Comparison of ENCODE assay signal across 10 mouse cellular contexts in genomic region chr11:18753856-18754255, GRCm38 (mm10).
DNase-seq lines count a peak whose midpoint lies in the region; ATAC-seq and TF ChIP-seq lines count a peak whose summit lies in the region.
"Had no signal": no experiment of that assay in that cellular context is flagged by ENCODE, and none has a peak within 500 bp of the region (broad histone marks: within the 10 kb centered on the region; RNA-seq: fewer than 3 reads in every experiment).

No protein-coding gene starts in this region.

- TF ChIP-seq EP300 in MEL (IDR thresholded peaks at IDR 0.05; ENCODE audit: low read depth in 1 of 2, low read length in 2 of 2) = peak in 1 of 2 experiments; percentile 26; a peak in 1 of 4 replicates
- peak; percentile 74 for TF ChIP-seq EP300 in liver, embryonic 14.5 days (IDR thresholded peaks at IDR 0.05; ENCODE audit: low read depth)

- H3K4me3 ChIP-seq in heart, embryonic 11.5 days (ENCODE audit: low read depth, low read length) = no peak overlapping the region
- H3K4me3 ChIP-seq in MEL (ENCODE audit: control insufficient read depth in 1 of 2, insufficient read depth in 1 of 2, low read depth in 2 of 2, low read length in 2 of 2) = no peak overlapping the region
- no peak overlapping the region for H3K4me3 ChIP-seq in embryonic facial prominence, embryonic 14.5 days (ENCODE audit: low read depth, low read length)
- H3K4me3 ChIP-seq in liver, embryonic 14.5 days (ENCODE audit: insufficient read depth in 1 of 2, low read depth in 2 of 2, low read length in 2 of 2) = no peak overlapping the region
- H3K4me3 ChIP-seq: limb, embryonic 15.5 days had no signal

- peaks cover 5% of the 10 kb centered on the region; the same call in 1 of the 2 replicates for H3K4me1 ChIP-seq in heart, embryonic 11.5 days (ENCODE audit: control insufficient read depth, insufficient read depth, low read length)
- H3K4me1 ChIP-seq in MEL (ENCODE audit: control insufficient read depth in 1 of 2, insufficient read depth in 2 of 2, low read length in 2 of 2) = no peaks in the 10 kb centered on the region
- H3K4me1 ChIP-seq in embryonic facial prominence, embryonic 14.5 days (ENCODE audit: control insufficient read depth, insufficient read depth, low read length) = peaks cover 17% of the 10 kb centered on the region; the same call in 1 of the 2 replicates
- H3K4me1 ChIP-seq in liver, embryonic 14.5 days (replicated peaks; ENCODE audit: control insufficient read depth in 2 of 2, insufficient read depth in 2 of 2, low read length in 1 of 2) = peaks cover 9 to 25% of the 10 kb centered on the region in 2 experiments

- no peaks in the 10 kb centered on the region for H3K9me3 ChIP-seq in heart, embryonic 11.5 days (replicated peaks; ENCODE audit: control insufficient read depth, low read length)
- no peaks in the 10 kb centered on the region for H3K9me3 ChIP-seq in MEL (replicated peaks; ENCODE audit: insufficient read depth, low read length)
- H3K9me3 ChIP-seq in embryonic facial prominence, embryonic 14.5 days (ENCODE audit: control insufficient read depth, low read length) = no peaks in the 10 kb centered on the region
- H3K9me3 ChIP-seq in liver, embryonic 14.5 days (ENCODE audit: control insufficient read depth, low read length) = no peaks in the 10 kb centered on the region
- H3K9me3 ChIP-seq: limb, embryonic 15.5 days had no signal

- TF ChIP-seq CTCF in MEL (IDR thresholded peaks at IDR 0.05 in 2 of 3, conservative IDR thresholded peaks at IDR 0.05 in 1 of 3; ENCODE audit: control insufficient read depth in 1 of 3, insufficient read depth in 1 of 3, low read depth in 2 of 3, low read length in 3 of 3, poor library complexity in 1 of 3, severe bottlenecking in 1 of 3) = no peak
- no peak for TF ChIP-seq CTCF in liver, embryonic 14.5 days (IDR thresholded peaks at IDR 0.05; ENCODE audit: low read depth)

- no peak overlapping the region for H3K27ac ChIP-seq in heart, embryonic 11.5 days (ENCODE audit: low read depth, low read length)
- H3K27ac ChIP-seq in MEL (ENCODE audit: control insufficient read depth, low read depth, low read length) = no peak overlapping the region
- no peak overlapping the region for H3K27ac ChIP-seq in embryonic facial prominence, embryonic 14.5 days (replicated peaks; ENCODE audit: low read depth, low read length)
- H3K27ac ChIP-seq in liver, embryonic 14.5 days = no peak overlapping the region
- H3K27ac ChIP-seq: limb, embryonic 15.5 days had no signal

- no peaks in the 10 kb centered on the region for H3K27me3 ChIP-seq in heart, embryonic 11.5 days (ENCODE audit: control insufficient read depth, insufficient read depth, low read length)
- peaks cover 21 to 32% of the 10 kb centered on the region in 2 experiments for H3K27me3 ChIP-seq in MEL (ENCODE audit: control insufficient read depth in 1 of 2, insufficient read depth in 2 of 2, low read length in 2 of 2)
- peaks cover 7% of the 10 kb centered on the region for H3K27me3 ChIP-seq in embryonic facial prominence, embryonic 14.5 days (replicated peaks; ENCODE audit: control insufficient read depth, insufficient read depth, low read length)
- H3K27me3 ChIP-seq in liver, embryonic 14.5 days (ENCODE audit: control insufficient read depth, insufficient read depth, low read length) = no peaks in the 10 kb centered on the region

- intact Hi-C loops in heart, postnatal 36 days (cut with DNase I) = no loop called here

- H3K79me2 ChIP-seq in MEL (ENCODE audit: control insufficient read depth, insufficient read depth, low read length, poor library complexity) = no peaks in the 10 kb centered on the region

- 21% methylated on average over 9 of the region's 9 CpGs for WGBS in heart, embryonic 11.5 days (ENCODE audit: insufficient replicate concordance)
- 34% methylated on average over 9 of the region's 9 CpGs for WGBS in embryonic facial prominence, embryonic 14.5 days
- 9% methylated on average over 9 of the region's 9 CpGs for WGBS in liver, embryonic 14.5 days (ENCODE audit: insufficient replicate concordance)

- DNase-seq in heart, postnatal 36 days = no peak
- DNase-seq in MEL (ENCODE audit: low read depth, low spot score) = peak; percentile 8
- no peak for DNase-seq in embryonic facial prominence, embryonic 14.5 days (ENCODE audit: low spot score)
- no peak for DNase-seq in liver, embryonic 14.5 days (ENCODE audit: low read depth in 3 of 3, low spot score in 3 of 3)
- no peak for DNase-seq in layer of hippocampus, adult 9-10 months (ENCODE audit: low spot score)
- no peak for DNase-seq in spleen, adult 18-20 months
- DNase-seq in spleen, postnatal 14 days (ENCODE audit: low spot score in 2 of 2) = no peak
- DNase-seq: gastrocnemius, postnatal 10 days had no signal

- H3K4me2 ChIP-seq in heart, embryonic 11.5 days = peak overlapping the region; percentile 49
- H3K4me2 ChIP-seq in embryonic facial prominence, embryonic 14.5 days (ENCODE audit: low read depth, low read length) = peak overlapping the region; percentile 33; the same call in 1 of the 2 replicates
- peak overlapping the region; percentile 47 for H3K4me2 ChIP-seq in liver, embryonic 14.5 days (ENCODE audit: low read depth)
- H3K4me2 ChIP-seq: limb, embryonic 15.5 days had no signal

- H3K36me3 ChIP-seq in heart, embryonic 11.5 days (ENCODE audit: control insufficient read depth, insufficient read depth, low read length) = no peaks in the 10 kb centered on the region
- H3K36me3 ChIP-seq in MEL (ENCODE audit: control insufficient read depth in 1 of 2, insufficient read depth in 2 of 2, low read length in 2 of 2) = no peaks in the 10 kb centered on the region
- no peaks in the 10 kb centered on the region for H3K36me3 ChIP-seq in embryonic facial prominence, embryonic 14.5 days (ENCODE audit: control insufficient read depth, insufficient read depth, low read length)
- no peaks in the 10 kb centered on the region for H3K36me3 ChIP-seq in liver, embryonic 14.5 days (replicated peaks; ENCODE audit: control insufficient read depth, insufficient read depth, low read depth)
- H3K36me3 ChIP-seq: limb, embryonic 15.5 days had no signal

- no peak overlapping the region for H3K9ac ChIP-seq in heart, embryonic 11.5 days (ENCODE audit: low read depth, low read length)
- H3K9ac ChIP-seq in MEL (ENCODE audit: control insufficient read depth, low read depth, low read length, poor library complexity, severe bottlenecking) = no peak overlapping the region
- 0 out of 2 replicates have a peak overlapping the region, but pooled peaks have one; percentile 19 for H3K9ac ChIP-seq in embryonic facial prominence, embryonic 14.5 days (ENCODE audit: low read depth, low read length)
- H3K9ac ChIP-seq in liver, embryonic 14.5 days (replicated peaks) = no peak overlapping the region
- H3K9ac ChIP-seq: limb, embryonic 15.5 days had no signal

- TF ChIP-seq RAD21 in MEL (IDR thresholded peaks at IDR 0.05; ENCODE audit: low read depth, low read length) = no peak

- TF ChIP-seq POLR2A in MEL (IDR thresholded peaks at IDR 0.05; ENCODE audit: control insufficient read depth in 1 of 2, insufficient read depth in 1 of 2, low read depth in 1 of 2, low read length in 2 of 2, poor library complexity in 1 of 2) = no peak

- no peak for ATAC-seq in heart, embryonic 11.5 days (replicated peaks; ENCODE audit: insufficient number of reproducible peaks, low FRiP score, low TSS enrichment)
- no peak for ATAC-seq in embryonic facial prominence, embryonic 14.5 days (ENCODE audit: low read depth)
- peak; percentile 74 for ATAC-seq in liver, embryonic 14.5 days (ENCODE audit: insufficient read depth)

TF ChIP-seq in MEL, 35 proteins besides CTCF, POLR2A, EP300 and RAD21:
- TF ChIP-seq ZC3H11A (IDR thresholded peaks at IDR 0.05; ENCODE audit: low read depth, low read length) = no peak
- no peak for TF ChIP-seq CHD2 (IDR thresholded peaks at IDR 0.05; ENCODE audit: low read length)
- TF ChIP-seq ZMIZ1 (IDR thresholded peaks at IDR 0.05; ENCODE audit: low read depth, low read length) = no peak
- no peak for TF ChIP-seq POLR2AphosphoS2 (IDR thresholded peaks at IDR 0.05; ENCODE audit: low read length)
- no peak for TF ChIP-seq ETS1 (IDR thresholded peaks at IDR 0.05; ENCODE audit: low read depth, low read length)
- TF ChIP-seq USF1 (IDR thresholded peaks at IDR 0.05; ENCODE audit: low read depth, low read length) = no peak
- no peak for TF ChIP-seq GABPA (IDR thresholded peaks at IDR 0.05; ENCODE audit: low read depth, low read length)
- TF ChIP-seq E2F4 (IDR thresholded peaks at IDR 0.05; ENCODE audit: borderline replicate concordance, low read depth, low read length) = no peak
- no peak for TF ChIP-seq RCOR1 (IDR thresholded peaks at IDR 0.05; ENCODE audit: low read depth, low read length)
- TF ChIP-seq NELFE (IDR thresholded peaks at IDR 0.05; ENCODE audit: low read depth, low read length) = no peak
- TF ChIP-seq TAL1 (IDR thresholded peaks at IDR 0.05; ENCODE audit: low read length) = no peak
- no peak for TF ChIP-seq GATA1 (IDR thresholded peaks at IDR 0.05; ENCODE audit: low read depth, low read length)
- TF ChIP-seq SMC3 (IDR thresholded peaks at IDR 0.05; ENCODE audit: low read depth, low read length) = no peak
- TF ChIP-seq BHLHE40 (IDR thresholded peaks at IDR 0.05; ENCODE audit: borderline replicate concordance, low read depth, low read length) = no peak
- no peak for TF ChIP-seq ELF1 (IDR thresholded peaks at IDR 0.05; ENCODE audit: low read depth, low read length)
- TF ChIP-seq KAT2A (conservative IDR thresholded peaks at IDR 0.05; ENCODE audit: low read depth, low read length) = no peak
